Mouse (Mus musculus): ENCODE measurements around the gene Atp6v1a.

Atp6v1a gene

DNA sequence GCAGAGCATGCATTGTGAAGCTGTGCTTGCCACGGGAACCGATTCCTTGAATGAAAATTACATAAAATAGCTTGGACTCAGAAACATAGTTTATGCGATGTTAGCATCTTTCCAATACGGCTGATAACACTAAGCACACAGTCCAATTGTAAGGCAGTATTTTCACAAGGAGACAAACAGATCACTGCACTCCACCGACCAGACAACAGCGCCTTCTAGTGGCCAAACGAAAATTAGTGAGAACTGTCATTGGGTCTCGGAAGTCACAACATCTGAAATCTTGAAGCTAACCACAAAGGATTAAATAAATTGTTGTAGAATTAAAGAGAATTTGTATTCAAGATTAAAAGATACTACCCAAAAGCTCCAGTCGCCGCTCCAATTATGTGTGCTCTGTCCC lies 80.8 kb downstream of the Atp6v1a start:
- DNase-seq: peak in 1 of 2 experiments; percentile 78

GRCm38 (mm10) chr16:44055766-44056165 lies 83.7 kb downstream of the Atp6v1a start:
- no peak for DNase-seq

DNA sequence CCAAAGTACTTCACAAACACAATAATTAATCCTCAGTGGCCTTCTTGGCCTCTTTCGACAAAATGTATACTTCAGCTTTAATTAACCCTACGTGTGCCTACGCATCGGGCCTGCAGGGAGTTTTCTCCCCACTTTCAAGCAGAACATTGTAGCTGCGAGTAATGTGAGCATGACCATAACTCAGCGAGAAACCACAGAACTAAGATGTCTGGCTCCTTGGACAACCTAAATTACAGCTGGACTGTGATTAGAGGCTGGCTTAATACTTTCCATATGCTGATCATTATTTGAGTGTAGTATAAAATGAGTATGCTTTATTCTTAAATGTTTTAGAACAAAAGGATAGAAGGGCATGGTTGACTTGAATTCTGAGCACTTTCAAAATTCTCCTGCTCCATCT lies 86.2 kb downstream of the Atp6v1a start:
- DNase-seq: no peak

DNA sequence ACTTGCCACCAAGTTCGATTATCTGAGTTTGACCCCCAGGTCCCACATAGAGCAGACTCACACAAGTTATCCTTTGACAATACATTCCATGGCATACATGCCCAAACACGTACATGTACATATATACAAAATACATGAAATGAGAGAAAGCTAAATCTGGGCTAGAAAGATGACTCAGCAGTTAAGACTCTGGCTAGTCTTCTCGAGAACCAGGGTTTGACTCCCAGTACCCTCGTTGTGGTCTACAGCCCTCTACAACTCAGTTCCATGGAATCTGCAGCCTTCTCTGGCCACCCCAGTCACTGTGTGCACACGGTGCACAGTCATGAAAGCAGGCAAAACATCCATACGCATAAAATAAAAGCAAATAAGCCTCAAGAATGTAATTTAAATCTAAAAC lies 87.1 kb downstream of the Atp6v1a start:
- no peak for DNase-seq

- no peak for DNase-seq
Measured at GRCm38 (mm10) chr16:44050139-44050538, 89.4 kb downstream of the Atp6v1a start.

DNA sequence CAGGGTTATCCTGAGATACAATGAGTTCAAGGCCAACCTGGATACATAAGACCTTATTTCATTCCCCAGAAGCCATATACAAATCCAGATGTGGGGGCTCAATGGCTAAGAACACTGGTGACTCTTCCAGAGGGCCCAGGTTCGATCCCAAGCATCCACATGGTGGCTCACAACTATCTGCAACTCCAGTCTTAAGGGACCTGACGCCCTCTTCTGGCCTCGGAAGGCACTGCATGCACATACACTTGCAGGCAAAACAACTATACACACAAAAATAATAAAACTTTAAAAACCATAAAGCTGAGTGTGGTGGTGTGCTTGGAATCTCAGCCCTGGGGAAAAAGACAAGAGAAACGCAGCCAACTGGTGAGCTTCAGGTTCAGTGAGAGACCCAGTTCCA lies 100.4 kb downstream of the Atp6v1a start:
- no peak for DNase-seq
